Mouse (Mus musculus): ENCODE data around the gene Mrpl49.

The Mrpl49 gene

GRCm38 (mm10) chr19:6037695-6038094, 19.9 kb downstream of the Mrpl49 start:
- no peak for DNase-seq (ENCODE audit: low spot score in 2 of 2)

DNA sequence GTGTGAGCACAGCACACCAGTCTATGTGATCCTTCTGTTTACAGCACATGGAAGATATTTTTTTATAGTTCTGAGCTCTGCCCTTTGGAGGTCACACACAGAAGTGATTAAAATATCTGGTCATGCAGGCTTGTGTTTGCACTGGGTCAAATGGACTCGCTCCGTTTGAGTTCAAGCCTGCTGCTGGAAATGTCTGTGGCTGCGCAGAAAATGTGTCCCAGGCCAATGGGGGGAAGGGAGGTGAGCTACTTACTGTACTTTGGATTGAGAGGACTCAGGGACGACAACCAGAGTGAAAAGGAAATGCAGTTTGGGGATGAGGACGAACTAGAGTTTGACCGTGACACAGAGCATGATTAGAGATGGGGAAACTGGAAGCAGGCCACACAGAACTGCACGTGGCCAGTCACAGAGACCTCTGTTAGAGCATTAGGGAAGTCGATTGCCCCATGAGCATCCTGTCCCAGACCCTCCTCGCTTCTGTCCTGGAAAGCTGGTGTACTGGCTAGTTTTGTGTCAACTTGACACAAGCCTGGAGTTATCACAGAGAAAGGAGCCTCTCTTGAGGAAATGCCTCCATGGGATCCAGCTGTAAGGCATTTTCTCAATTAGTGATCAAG, 21.5 kb downstream of the Mrpl49 start:
- no peak for DNase-seq (ENCODE audit: low spot score in 2 of 2)

- DNase-seq (ENCODE audit: low spot score in 2 of 2): no peak
These were observed 26.9 kb downstream of the Mrpl49 start for GRCm38 (mm10) chr19:6030520-6031280.

DNA sequence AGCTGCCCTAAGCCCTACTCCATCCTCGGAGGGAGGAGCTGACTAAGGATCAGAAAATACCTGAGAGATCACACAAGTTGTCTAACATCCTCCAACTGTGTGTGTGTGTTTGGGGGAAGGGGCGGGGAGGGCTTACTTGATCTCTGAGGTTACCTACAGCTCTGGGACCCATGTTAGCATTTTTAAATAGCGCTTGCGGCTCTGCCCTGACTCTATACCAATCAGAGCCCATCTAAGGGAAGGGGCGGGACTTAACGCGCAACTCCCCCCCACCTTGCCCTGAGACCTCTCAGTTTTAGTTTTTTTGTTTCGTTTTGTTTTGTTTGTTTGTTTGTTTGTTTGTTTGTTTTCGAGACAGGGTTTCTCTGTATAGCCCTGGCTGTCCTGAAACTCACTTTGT, 28.2 kb downstream of the Mrpl49 start:
- DNase-seq (ENCODE audit: low spot score in 2 of 2): no peak

- DNase-seq (ENCODE audit: low spot score in 2 of 2): no peak
These were observed 28.6 kb downstream of the Mrpl49 start for GRCm38 (mm10) chr19:6028991-6029390.

- DNase-seq (ENCODE audit: low spot score in 2 of 2): no peak
These were observed 33.7 kb downstream of the Mrpl49 start for GRCm38 (mm10) chr19:6023930-6024329.

DNA sequence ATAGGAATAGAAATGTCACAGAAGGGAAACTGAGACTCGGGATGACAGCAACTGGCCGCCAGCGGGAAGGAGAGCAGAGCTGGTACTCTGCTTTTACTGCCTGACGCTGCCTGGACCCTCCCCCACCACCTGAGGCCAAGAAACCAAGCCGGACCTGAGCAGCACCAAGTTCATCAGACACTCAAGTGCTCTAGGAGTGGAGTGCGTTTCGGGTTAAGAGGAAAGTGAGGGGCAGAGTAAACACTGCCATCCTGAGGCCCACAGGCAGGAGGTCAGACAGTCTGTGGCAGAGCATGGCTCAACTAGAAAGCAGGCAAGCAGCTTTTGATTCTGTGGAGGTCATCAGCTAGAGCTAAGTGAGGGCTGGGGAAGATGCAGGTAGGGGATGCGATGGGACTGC, 34.5 kb downstream of the Mrpl49 start:
- no peak for DNase-seq (ENCODE audit: low spot score in 2 of 2)

DNA sequence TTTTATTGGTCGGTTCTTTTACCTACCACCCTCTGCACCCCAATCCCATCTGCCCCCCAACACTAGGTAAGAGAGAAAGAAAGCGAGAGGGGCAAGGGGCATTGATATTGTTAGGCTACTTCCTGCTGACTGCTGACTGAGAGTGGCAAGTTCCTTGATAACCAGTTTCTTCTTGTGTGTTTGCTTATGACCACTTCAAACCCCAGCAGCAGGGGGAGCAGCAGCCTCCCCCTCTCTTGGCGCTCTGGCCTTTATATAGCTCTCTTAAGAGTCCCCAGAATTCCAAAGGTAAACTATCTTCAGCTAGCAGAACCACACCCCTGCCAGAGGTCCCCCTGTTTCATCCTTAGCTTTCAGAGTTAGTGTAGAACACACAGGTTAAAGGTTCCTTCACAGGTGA, 37.3 kb downstream of the Mrpl49 start:
- DNase-seq (ENCODE audit: low spot score in 2 of 2): no peak

GRCm38 (mm10) chr19:6018142-6019089, 39.2 kb downstream of the Mrpl49 start:
- DNase-seq (ENCODE audit: low spot score in 2 of 2): peak; percentile 78 to 89

DNA sequence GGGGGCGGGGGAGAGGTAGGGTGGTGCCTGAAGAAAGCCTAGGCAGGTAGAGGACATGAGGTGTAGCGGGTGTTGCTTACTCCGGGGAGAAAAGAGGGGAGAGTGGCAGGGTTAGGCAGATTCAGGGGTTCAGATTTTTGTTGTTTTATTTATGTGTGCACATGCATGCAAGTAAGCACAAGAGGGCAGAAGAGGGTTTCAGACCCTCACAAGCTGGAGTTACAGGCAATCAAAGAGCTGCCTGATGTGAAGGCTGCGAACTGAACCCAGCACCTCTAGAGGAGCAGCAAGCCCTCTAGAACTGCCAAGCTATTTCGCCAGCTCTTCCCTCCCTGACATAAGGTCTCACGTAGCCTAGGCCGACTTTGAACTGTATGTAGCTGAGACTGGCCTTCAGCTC, 41.1 kb downstream of the Mrpl49 start:
- no peak for DNase-seq (ENCODE audit: low spot score in 2 of 2)

DNA sequence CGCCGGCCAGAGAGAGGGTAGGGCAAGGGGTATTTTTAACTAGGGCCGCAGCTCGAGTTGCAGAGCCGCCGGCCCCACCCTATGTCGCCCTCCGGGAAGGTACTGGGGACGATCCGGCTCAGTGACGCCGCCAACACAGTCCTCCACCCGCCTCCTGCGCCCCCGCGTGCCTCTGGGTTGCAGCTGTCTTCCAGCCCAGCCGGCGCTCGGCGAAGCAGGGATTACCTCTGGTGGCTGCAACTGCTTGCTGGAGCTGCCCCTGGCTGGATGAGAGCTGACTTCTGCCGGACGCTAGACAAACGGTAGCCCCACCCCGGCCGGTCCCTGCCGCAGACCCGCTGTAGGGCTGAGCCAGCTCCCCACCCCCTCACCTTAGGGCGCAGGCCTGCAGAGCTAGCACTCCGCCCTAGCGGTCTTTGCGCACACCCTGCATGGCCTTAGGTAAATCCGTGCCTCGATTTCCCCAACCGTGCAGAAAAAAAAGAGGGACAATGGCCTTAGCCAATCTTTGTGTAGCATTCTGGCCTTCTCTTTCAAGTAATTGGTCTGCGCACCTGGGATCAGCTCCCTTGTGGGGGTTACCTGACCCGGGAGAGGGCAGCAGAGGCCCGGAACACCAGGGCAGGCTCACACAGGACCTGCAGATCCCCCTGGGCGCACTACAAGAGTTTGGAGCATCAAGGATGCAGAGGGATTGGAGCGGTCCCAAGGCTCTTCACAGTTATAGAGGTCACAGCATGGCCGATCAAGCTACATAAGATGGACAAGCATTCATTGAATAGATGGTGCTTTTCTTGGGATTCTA, 41.9 kb downstream of the Mrpl49 start, which contains the start of gene Capn1:
TSS of gene Capn1 (minus strand) at position 387 of the 805 bp plus-strand sequence.
- DNase-seq (ENCODE audit: low spot score in 2 of 2): peak; percentile 67 to 74

DNA sequence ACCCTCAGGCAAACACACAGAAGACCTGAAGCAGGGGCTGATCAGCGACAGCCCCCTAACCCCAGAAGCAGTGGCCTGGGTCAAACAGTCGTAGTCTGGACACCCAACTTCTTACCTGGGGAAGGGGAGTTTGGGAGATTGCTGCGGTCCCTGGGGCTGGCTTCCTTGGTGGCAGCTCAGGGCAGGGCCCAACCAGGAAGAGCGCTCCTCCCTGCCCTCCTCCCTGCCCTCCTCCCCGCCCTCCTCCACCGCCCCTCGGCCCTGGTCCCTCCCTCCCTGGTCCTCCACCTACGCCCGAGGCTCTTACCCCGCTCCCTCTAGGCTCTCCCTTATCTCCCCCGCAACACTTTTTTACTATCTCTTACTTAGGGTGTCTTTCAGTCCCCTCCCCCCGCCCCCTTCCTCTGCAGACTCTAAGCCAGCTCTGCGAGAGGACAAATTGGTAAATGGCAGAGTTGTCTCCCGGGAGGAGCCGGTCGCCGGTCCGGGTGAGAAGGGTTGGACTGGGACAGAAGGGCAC, 42.5 kb downstream of the Mrpl49 start:
- peak; percentile 40 to 51 for DNase-seq (ENCODE audit: low spot score in 2 of 2)

GRCm38 (mm10) chr19:6013691-6014090, 43.9 kb downstream of the Mrpl49 start:
- peak; percentile 76 to 80 for DNase-seq (ENCODE audit: low spot score in 2 of 2)

DNA sequence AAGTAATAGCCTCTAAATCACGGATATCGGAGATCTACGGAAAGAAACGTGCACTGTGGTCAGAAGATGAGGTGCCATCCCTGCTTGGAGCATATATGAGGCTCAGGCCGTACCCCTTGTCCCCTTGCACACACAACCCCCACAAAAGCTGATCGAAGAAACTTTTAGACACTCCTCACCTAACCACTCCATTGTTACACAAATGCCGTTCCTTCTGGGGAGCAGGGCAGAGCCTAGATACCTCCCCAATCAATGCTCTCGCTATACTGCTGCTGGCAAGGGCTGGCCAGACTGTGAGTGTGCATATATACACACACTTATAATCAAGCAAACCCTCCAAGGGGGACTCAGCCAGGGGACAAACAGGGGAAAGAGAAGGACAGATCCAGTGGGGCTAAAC, 48.4 kb downstream of the Mrpl49 start:
- no peak for DNase-seq (ENCODE audit: low spot score in 2 of 2)

GRCm38 (mm10) chr19:6007013-6007412, 50.6 kb downstream of the Mrpl49 start:
- no peak for DNase-seq (ENCODE audit: low spot score in 2 of 2)

GRCm38 (mm10) chr19:6005541-6005940, 52.0 kb downstream of the Mrpl49 start:
- DNase-seq (ENCODE audit: low spot score in 2 of 2): no peak

Measured in urinary bladder, postnatal 36 days (tissue).